In the genomic region with DNA sequence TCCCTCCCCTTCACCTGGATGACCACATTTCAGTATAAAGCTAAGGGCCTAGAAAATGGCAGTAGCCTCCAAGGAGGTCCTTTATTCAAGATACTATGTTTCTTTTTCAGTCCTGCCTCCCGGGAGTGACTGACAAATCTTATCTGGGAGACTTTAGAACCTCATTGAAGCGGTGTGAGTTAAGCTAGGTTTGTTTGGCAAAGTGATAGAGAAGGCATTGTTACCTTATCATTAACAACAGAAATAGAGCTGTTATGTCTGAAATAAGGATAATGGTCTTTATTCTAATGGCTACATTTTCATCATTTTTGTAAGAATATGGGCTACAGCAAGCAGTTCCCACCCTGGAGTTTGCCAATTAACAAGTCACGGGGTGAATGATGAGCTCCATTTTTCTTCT, we compare ENCODE assay signal across 21 mouse cellular contexts. TPM values are rescaled to one million over a fixed set of nuclear protein-coding genes. Genes with fewer than 3 reads are reported as not detected.
A peak's percentile ranks its signal among the peaks of the same experiment; 100 is the strongest.
DNase-seq lines count a peak whose midpoint lies in the region; ATAC-seq lines count a peak whose summit lies in the region.
"Had no signal": no experiment of that assay in that cellular context is flagged by ENCODE, and none has a peak within 500 bp of the region (broad histone marks: within the 10 kb centered on the region; RNA-seq: fewer than 3 reads in every experiment).

No protein-coding gene starts in this region.

- peak overlapping the region; percentile 72 for H3K27ac ChIP-seq in liver, embryonic 12.5 days
- peak overlapping the region; percentile 29 for H3K27ac ChIP-seq in liver, embryonic 16.5 days (ENCODE audit: low read length)
- no peak overlapping the region for H3K27ac ChIP-seq in forebrain, embryonic 11.5 days (ENCODE audit: low read depth, low read length)
- H3K27ac ChIP-seq: embryonic facial prominence, embryonic 12.5 days; forebrain, embryonic 12.5 days; heart, embryonic 15.5 days; hindbrain, embryonic 14.5 days had no signal

- H3K4me1 ChIP-seq in liver, embryonic 12.5 days, result peaks cover 73% of the 10 kb centered on the region
- peaks cover 54% of the 10 kb centered on the region for H3K4me1 ChIP-seq in liver, embryonic 16.5 days (ENCODE audit: control insufficient read depth, low read depth, low read length)
- H3K4me1 ChIP-seq in forebrain, embryonic 11.5 days (replicated peaks; ENCODE audit: control insufficient read depth, insufficient read depth, low read length), result no peaks in the 10 kb centered on the region

- H3K4me3 ChIP-seq in liver, embryonic 12.5 days, result no peak overlapping the region
- H3K4me3 ChIP-seq in liver, embryonic 16.5 days (ENCODE audit: low read depth, low read length), result no peak overlapping the region
- no peak overlapping the region for H3K4me3 ChIP-seq in forebrain, embryonic 11.5 days (ENCODE audit: low read depth, low read length)
- H3K4me3 ChIP-seq: embryonic facial prominence, embryonic 12.5 days; forebrain, embryonic 12.5 days; heart, embryonic 15.5 days had no signal

- WGBS in liver, embryonic 12.5 days (ENCODE audit: insufficient replicate concordance), result 30% methylated on average over 3 of the region's 3 CpGs
- 25% methylated on average over 3 of the region's 3 CpGs for WGBS in liver, embryonic 16.5 days (ENCODE audit: insufficient replicate concordance)
- WGBS in forebrain, embryonic 11.5 days, result 80% methylated on average over 3 of the region's 3 CpGs

- 0 out of 2 replicates have a peak overlapping the region, but pooled peaks have one; percentile 20 for H3K4me2 ChIP-seq in liver, embryonic 12.5 days
- H3K4me2 ChIP-seq in liver, embryonic 16.5 days (ENCODE audit: low read depth, low read length), result no peak overlapping the region
- H3K4me2 ChIP-seq in forebrain, embryonic 11.5 days (ENCODE audit: low read depth, low read length, severe bottlenecking), result no peak overlapping the region
- H3K4me2 ChIP-seq: embryonic facial prominence, embryonic 12.5 days; forebrain, embryonic 12.5 days; heart, embryonic 11.5 days; heart, embryonic 15.5 days; hindbrain, embryonic 14.5 days had no signal

- H3K36me3 ChIP-seq in liver, embryonic 12.5 days, result no peaks in the 10 kb centered on the region
- no peaks in the 10 kb centered on the region for H3K36me3 ChIP-seq in liver, embryonic 16.5 days (ENCODE audit: control insufficient read depth, insufficient read depth)
- H3K36me3 ChIP-seq in forebrain, embryonic 11.5 days (ENCODE audit: control insufficient read depth, insufficient read depth, low read length), result no peaks in the 10 kb centered on the region
- H3K36me3 ChIP-seq: embryonic facial prominence, embryonic 12.5 days; forebrain, embryonic 12.5 days; heart, embryonic 15.5 days had no signal

- ATAC-seq in liver, embryonic 12.5 days, result no peak
- no peak for ATAC-seq in liver, embryonic 16.5 days (ENCODE audit: low read depth)
- ATAC-seq in forebrain, embryonic 11.5 days (replicated peaks; ENCODE audit: low FRiP score), result no peak
- ATAC-seq: forebrain, embryonic 16.5 days had no signal

- no peaks in the 10 kb centered on the region for H3K27me3 ChIP-seq in liver, embryonic 12.5 days (replicated peaks)
- H3K27me3 ChIP-seq in liver, embryonic 16.5 days (ENCODE audit: control insufficient read depth, insufficient read depth, low read depth, low read length), result no peaks in the 10 kb centered on the region
- no peaks in the 10 kb centered on the region for H3K27me3 ChIP-seq in forebrain, embryonic 11.5 days (ENCODE audit: control insufficient read depth, insufficient read depth, low read length)
- H3K27me3 ChIP-seq: embryonic facial prominence, embryonic 12.5 days; forebrain, embryonic 12.5 days; heart, embryonic 15.5 days had no signal

- H3K9ac ChIP-seq in liver, embryonic 12.5 days, result peak overlapping the region; percentile 15
- H3K9ac ChIP-seq in liver, embryonic 16.5 days (ENCODE audit: low read depth, low read length), result no peak overlapping the region
- no peak overlapping the region for H3K9ac ChIP-seq in forebrain, embryonic 11.5 days (ENCODE audit: low read length)
- H3K9ac ChIP-seq: embryonic facial prominence, embryonic 12.5 days; forebrain, embryonic 12.5 days; heart, embryonic 15.5 days; hindbrain, embryonic 14.5 days had no signal

- peak; percentile 55 for DNase-seq in c-Kit-positive CD71-positive TER-119-negative erythroid progenitor cells, embryonic 14.5 days (ENCODE audit: low read depth)
- no peak for DNase-seq in adrenal gland, postnatal 36 days
- DNase-seq in forebrain, embryonic 11.5 days (ENCODE audit: low spot score), result no peak
- no peak for DNase-seq in right cerebral cortex, postnatal 14 days
- DNase-seq: adrenal gland, adult 8-10 months; cerebellum, adult 9-10 months; cerebellum, postnatal 25 days; gastrocnemius, postnatal 10 days; heart, adult 18-20 months; heart, postnatal 14 days had no signal

- H3K9me3 ChIP-seq in liver, embryonic 12.5 days (replicated peaks), result no peaks in the 10 kb centered on the region
- no peaks in the 10 kb centered on the region for H3K9me3 ChIP-seq in liver, embryonic 16.5 days (replicated peaks; ENCODE audit: control insufficient read depth, low read length)
- no peaks in the 10 kb centered on the region for H3K9me3 ChIP-seq in forebrain, embryonic 11.5 days (ENCODE audit: control insufficient read depth, low read length)
- H3K9me3 ChIP-seq: embryonic facial prominence, embryonic 12.5 days; forebrain, embryonic 12.5 days; heart, embryonic 15.5 days had no signal

RNA-seq across cellular contexts. Expression of gene Ahctf1, which starts 4.8 kb away (rescaled TPM):
- polyA plus RNA-seq in liver, embryonic 12.5 days (2016; fragmentation: Nextera tagmentation; extraction: Ambion mirVana), result 35.4 and 35.8 TPM in 2 replicates
- 14.4 and 14.9 TPM in 2 replicates for polyA plus RNA-seq in liver, embryonic 16.5 days (2015; fragmentation: Nextera tagmentation; extraction: Ambion mirVana)
- total RNA-seq in adrenal gland, postnatal 36 days (2021), result 10 to 100 TPM; 37.0 to 43.5 TPM
- 40.2 and 44.0 TPM in 2 replicates for polyA plus RNA-seq in forebrain, embryonic 11.5 days (2014; fragmentation: Nextera tagmentation; extraction: Ambion mirVana)

RNA-seq across cellular contexts. Expression of gene Gm10518, which starts 5.1 kb away (rescaled TPM):
- polyA plus RNA-seq in liver, embryonic 12.5 days (2016; fragmentation: Nextera tagmentation; extraction: Ambion mirVana), result 0.45 and 0.61 TPM in 2 replicates
- polyA plus RNA-seq in liver, embryonic 16.5 days (2015; fragmentation: Nextera tagmentation; extraction: Ambion mirVana), result 0.08 and 0.13 TPM in 2 replicates
- total RNA-seq in adrenal gland, postnatal 36 days (2021), result not detected
- polyA plus RNA-seq in forebrain, embryonic 11.5 days (2014; fragmentation: Nextera tagmentation; extraction: Ambion mirVana), result 0.57 and 0.60 TPM in 2 replicates
- total RNA-seq: adrenal gland, adult 8-10 months; gastrocnemius, postnatal 10 days; gastrocnemius, postnatal 4 days; heart, adult 18-20 months; heart, postnatal 14 days had no signal
- polyA plus RNA-seq: cortical plate, adult 2 months; embryonic facial prominence, embryonic 12.5 days; forebrain, embryonic 16.5 days; frontal cortex, adult 2 months; heart, embryonic 15.5 days; hindbrain, embryonic 14.5 days had no signal
